8 mouse cellular contexts compared by ENCODE assay signal in the genomic region with DNA sequence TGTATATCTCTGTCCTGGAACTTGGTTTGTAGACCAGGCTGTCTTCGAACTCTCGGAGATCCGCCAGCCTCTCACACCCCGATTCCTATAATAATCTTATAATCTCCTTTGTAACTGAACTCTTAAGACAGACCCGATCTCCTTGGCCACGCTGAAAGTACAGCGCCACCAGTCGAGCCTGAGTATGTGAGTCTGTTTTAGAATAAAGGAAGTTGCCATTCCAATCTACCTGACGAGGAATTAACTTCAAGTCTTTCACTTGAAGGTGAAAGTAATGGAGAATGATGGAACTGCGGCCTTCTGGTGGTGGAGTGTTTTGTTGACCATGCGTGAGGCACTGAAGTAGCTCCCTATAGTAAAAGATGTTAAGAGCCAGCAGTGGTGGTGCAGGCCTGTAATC. TPM values are rescaled to one million over a fixed set of nuclear protein-coding genes. Genes with fewer than 3 reads are reported as not detected.
DNase-seq lines count a peak whose midpoint lies in the region; ATAC-seq and TF ChIP-seq lines count a peak whose summit lies in the region.

No protein-coding gene starts in this region.

- no peaks in the 10 kb centered on the region for H3K27me3 ChIP-seq in testis, adult 2 months (ENCODE audit: control insufficient read depth, insufficient read depth, low read length)
- H3K27me3 ChIP-seq in embryonic facial prominence, embryonic 13.5 days, result no peaks in the 10 kb centered on the region
- no peaks in the 10 kb centered on the region for H3K27me3 ChIP-seq in intestine, embryonic 16.5 days (replicated peaks; ENCODE audit: control insufficient read depth, insufficient read depth, low read length)
- H3K27me3 ChIP-seq in midbrain, embryonic 11.5 days (ENCODE audit: control insufficient read depth, insufficient read depth, low read length), result no peaks in the 10 kb centered on the region

- DNase-seq in testis, postnatal 14 days (ENCODE audit: low spot score), result no peak
- peak; percentile 90 for DNase-seq in midbrain, embryonic 11.5 days (ENCODE audit: low spot score, missing footprints)
- no peak for DNase-seq in right cerebral cortex, postnatal 4 days
- no peak for DNase-seq in right cerebral cortex, postnatal 36 days (ENCODE audit: low spot score in 2 of 2)
- no peak for DNase-seq in left cerebral cortex, adult 8-10 months (ENCODE audit: low spot score in 2 of 2)

- H3K9me3 ChIP-seq in embryonic facial prominence, embryonic 13.5 days, result no peaks in the 10 kb centered on the region
- H3K9me3 ChIP-seq in intestine, embryonic 16.5 days (ENCODE audit: control insufficient read depth, low read length), result no peaks in the 10 kb centered on the region
- H3K9me3 ChIP-seq in midbrain, embryonic 11.5 days (ENCODE audit: control insufficient read depth, low read length), result no peaks in the 10 kb centered on the region

- no peaks in the 10 kb centered on the region; the same call in 1 of the 2 replicates for H3K36me3 ChIP-seq in testis, adult 2 months (ENCODE audit: control insufficient read depth, insufficient read depth, low read length)
- H3K36me3 ChIP-seq in embryonic facial prominence, embryonic 13.5 days, result peaks cover 27% of the 10 kb centered on the region
- peaks cover 7% of the 10 kb centered on the region for H3K36me3 ChIP-seq in intestine, embryonic 16.5 days (ENCODE audit: control insufficient read depth, insufficient read depth, low read length)
- peaks cover 7% of the 10 kb centered on the region; the same call in 1 of the 2 replicates for H3K36me3 ChIP-seq in midbrain, embryonic 11.5 days (ENCODE audit: control insufficient read depth, insufficient read depth, low read length)

- TF ChIP-seq POLR2A in testis, adult 2 months (IDR thresholded peaks at IDR 0.05; ENCODE audit: control insufficient read depth, low read depth, low read length), result no peak

- WGBS in embryonic facial prominence, embryonic 13.5 days, result 29% methylated on average over 11 of the region's 11 CpGs
- 28% methylated on average over 11 of the region's 11 CpGs for WGBS in intestine, embryonic 16.5 days
- WGBS in midbrain, embryonic 11.5 days, result 29% methylated on average over 11 of the region's 11 CpGs

- ATAC-seq in embryonic facial prominence, embryonic 13.5 days (ENCODE audit: insufficient number of reproducible peaks, insufficient read depth, low FRiP score, low TSS enrichment, low read depth), result no peak
- no peak for ATAC-seq in intestine, embryonic 16.5 days
- ATAC-seq in midbrain, embryonic 11.5 days (ENCODE audit: low FRiP score), result no peak

- peak overlapping the region; percentile 96 for H3K4me2 ChIP-seq in embryonic facial prominence, embryonic 13.5 days
- H3K4me2 ChIP-seq in intestine, embryonic 16.5 days (ENCODE audit: low read depth, low read length), result peak overlapping the region; percentile 54
- peak overlapping the region; percentile 62 for H3K4me2 ChIP-seq in midbrain, embryonic 11.5 days

- H3K4me1 ChIP-seq in testis, adult 2 months (ENCODE audit: control insufficient read depth, insufficient read depth, low read length), result peaks cover 7% of the 10 kb centered on the region
- H3K4me1 ChIP-seq in embryonic facial prominence, embryonic 13.5 days, result peaks cover 12% of the 10 kb centered on the region
- peaks cover 11% of the 10 kb centered on the region for H3K4me1 ChIP-seq in intestine, embryonic 16.5 days (ENCODE audit: control insufficient read depth, insufficient read depth, low read length)
- H3K4me1 ChIP-seq in midbrain, embryonic 11.5 days (ENCODE audit: control insufficient read depth, insufficient read depth, low read length), result peaks cover 7% of the 10 kb centered on the region

- H3K4me3 ChIP-seq in testis, adult 2 months (ENCODE audit: control insufficient read depth, low read depth, low read length), result peak overlapping the region; percentile 76
- H3K4me3 ChIP-seq in embryonic facial prominence, embryonic 13.5 days, result peak overlapping the region; percentile 99
- H3K4me3 ChIP-seq in intestine, embryonic 16.5 days (ENCODE audit: low read length), result peak overlapping the region; percentile 97
- peak overlapping the region; percentile 91 for H3K4me3 ChIP-seq in midbrain, embryonic 11.5 days (ENCODE audit: low read depth, low read length)

- peak overlapping the region; percentile 58; the same call in 1 of the 2 replicates for H3K27ac ChIP-seq in testis, adult 2 months (ENCODE audit: control insufficient read depth, insufficient read depth, low read depth, low read length)
- peak overlapping the region; percentile 86 for H3K27ac ChIP-seq in embryonic facial prominence, embryonic 13.5 days
- peak overlapping the region; percentile 61 for H3K27ac ChIP-seq in intestine, embryonic 16.5 days (ENCODE audit: low read length)
- H3K27ac ChIP-seq in midbrain, embryonic 11.5 days (ENCODE audit: low read depth, low read length), result peak overlapping the region; percentile 35; the same call in 1 of the 2 replicates

- peak overlapping the region; percentile 96 for H3K9ac ChIP-seq in embryonic facial prominence, embryonic 13.5 days
- peak overlapping the region; percentile 94 for H3K9ac ChIP-seq in intestine, embryonic 16.5 days (ENCODE audit: low read depth, low read length)
- H3K9ac ChIP-seq in midbrain, embryonic 11.5 days (ENCODE audit: low read length), result peak overlapping the region; percentile 88

- TF ChIP-seq CTCF in testis, adult 2 months (IDR thresholded peaks at IDR 0.05; ENCODE audit: control insufficient read depth, insufficient read depth, insufficient replicate concordance, low read depth, low read length), result no peak

RNA-seq across cellular contexts. Expression of gene Prkrip1, which starts 0.8 kb away (rescaled TPM):
- polyA plus RNA-seq in testis, adult 2 months (2012; rRNA removed), result 26.0 and 27.9 TPM in 2 replicates
- polyA plus RNA-seq in embryonic facial prominence, embryonic 13.5 days (2015; fragmentation: Nextera tagmentation; extraction: Ambion mirVana), result 53.0 and 57.5 TPM in 2 replicates
- 38.5 and 44.1 TPM in 2 replicates for polyA plus RNA-seq in intestine, embryonic 16.5 days (2015; fragmentation: Nextera tagmentation; extraction: Ambion mirVana)
- 74.2 and 87.6 TPM in 2 replicates for polyA plus RNA-seq in midbrain, embryonic 11.5 days (2014; fragmentation: Nextera tagmentation; extraction: Ambion mirVana)
- total RNA-seq in left cerebral cortex, adult 8-10 months (2022), result 10 to 100 TPM; 25.2 to 36.0 (median 26.9) TPM

RNA-seq across cellular contexts. Expression of gene Orai2, which starts 29.0 kb away (rescaled TPM):
- polyA plus RNA-seq in testis, adult 2 months (2012; rRNA removed), result 6.5 and 9.2 TPM in 2 replicates
- 13.3 and 17.7 TPM in 2 replicates for polyA plus RNA-seq in embryonic facial prominence, embryonic 13.5 days (2015; fragmentation: Nextera tagmentation; extraction: Ambion mirVana)
- 6.3 and 7.1 TPM in 2 replicates for polyA plus RNA-seq in intestine, embryonic 16.5 days (2015; fragmentation: Nextera tagmentation; extraction: Ambion mirVana)
- polyA plus RNA-seq in midbrain, embryonic 11.5 days (2014; fragmentation: Nextera tagmentation; extraction: Ambion mirVana), result 7.5 and 8.5 TPM in 2 replicates
- 10 to 100 TPM; 46.5 to 53.3 (median 49.2) TPM for total RNA-seq in left cerebral cortex, adult 8-10 months (2022)

RNA-seq across cellular contexts. Expression of gene Sh2b2, which starts 46.8 kb away (rescaled TPM):
- 2.0 and 2.3 TPM in 2 replicates for polyA plus RNA-seq in testis, adult 2 months (2012; rRNA removed)
- 7.9 and 8.0 TPM in 2 replicates for polyA plus RNA-seq in embryonic facial prominence, embryonic 13.5 days (2015; fragmentation: Nextera tagmentation; extraction: Ambion mirVana)
- 2.2 TPM in 2 replicates for polyA plus RNA-seq in intestine, embryonic 16.5 days (2015; fragmentation: Nextera tagmentation; extraction: Ambion mirVana)
- polyA plus RNA-seq in midbrain, embryonic 11.5 days (2014; fragmentation: Nextera tagmentation; extraction: Ambion mirVana), result 8.7 and 11.8 TPM in 2 replicates
- total RNA-seq in left cerebral cortex, adult 8-10 months (2022), result 1 to 10 TPM; 5.3 to 7.5 (median 6.7) TPM

Comparison
In these comparisons a context has a peak if more than half of its experiments do, and no peak if none do; other contexts are left out.
1. H3K27ac ChIP-seq: peak in every context shown above with its lines; median percentile 86 in embryonic facial prominence, embryonic 13.5 days; 61 in intestine, embryonic 16.5 days; 58 in testis, adult 2 months; 35 in midbrain, embryonic 11.5 days.